Mouse (Mus musculus) small intestine, adult 2 months (tissue): Measurements from ENCODE around the gene Sgca.

Experiments used
- CTCF ChIP-seq: fragments of 200-500 bp; IDR thresholded peaks from 2 replicates; pipeline ENCODE4 v1.5.1; 2012; ENCODE audit warnings: low read depth, mild to moderate bottlenecking, control low read depth, inconsistent platforms, low read length, moderate library complexity, mixed read lengths; ENCODE audit not compliant: insufficient replicate concordance, insufficient read length; ENCODE audit errors: extremely low read depth
- POLR2A ChIP-seq: fragments of 200-500 bp; IDR thresholded peaks from 2 replicates; pipeline ENCODE4 v1.6.1; 2012; ENCODE audit warnings: low read depth, mild to moderate bottlenecking, control low read depth, inconsistent platforms, low read length, moderate library complexity

- TF ChIP-seq CTCF (no peak), POLR2A (no peak)
Observed at GRCm38 (mm10) chr11:94915675-94916403, 60.3 kb downstream of the Sgca start.
